Mouse (Mus musculus) heart, embryonic 14.5 days (tissue): ENCODE results near the gene Cyth3. TPM values are rescaled to one million over a fixed set of nuclear protein-coding genes. Genes with fewer than 3 reads are reported as not detected.

Source experiments
- ATAC-seq: fragments of 200-750 bp; cut with Nextera tagmentation; 2 replicates; pipeline ENCODE4 v1.8.0; 2017; ENCODE audit warnings: low read depth, moderate TSS enrichment; ENCODE audit not compliant: insufficient number of reproducible peaks, insufficient read depth, low FRiP score
- H3K27ac ChIP-seq, 2 experiments: fragments of 200-500 bp in 1 of 2; fragments of 300-500 bp in 1 of 2; sonication (generic) in 1 of 2; replicated peaks in 1 of 2; 2 replicates each; pipeline ENCODE4 v1.5.1; 2012 to 2014; ENCODE audit warnings: low read depth in 2 of 2, low read length in 2 of 2, control low read depth in 1 of 2, mild to moderate bottlenecking in 1 of 2, mixed read lengths in 1 of 2; ENCODE audit not compliant: control insufficient read depth in 1 of 2, insufficient read depth in 1 of 2
- H3K27me3 ChIP-seq: fragments of 300-500 bp; sonication (generic); 2 replicates; pipeline ENCODE4 v1.6.1; 2014; ENCODE audit warnings: mild to moderate bottlenecking, low read length, control low read depth; ENCODE audit not compliant: control insufficient read depth, insufficient read depth
- H3K36me3 ChIP-seq: fragments of 300-500 bp; sonication (generic); 2 replicates; pipeline ENCODE4 v1.6.1; 2014; ENCODE audit warnings: mild to moderate bottlenecking, control low read depth, low read length, mixed read lengths; ENCODE audit not compliant: control insufficient read depth, insufficient read depth
- H3K4me1 ChIP-seq, 2 experiments: fragments of 200-500 bp in 1 of 2; fragments of 300-500 bp in 1 of 2; sonication (generic) in 1 of 2; 2 replicates each; pipeline ENCODE4 v1.6.1; 2012 to 2014; ENCODE audit warnings: low read length in 2 of 2, control low read depth in 1 of 2, mixed read lengths in 1 of 2; ENCODE audit not compliant: control insufficient read depth in 2 of 2, insufficient read depth in 2 of 2
- H3K4me2 ChIP-seq: fragments of 300-500 bp; sonication (generic); 2 replicates; pipeline ENCODE4 v1.6.1; 2014; ENCODE audit warnings: mild to moderate bottlenecking, low read length
- H3K4me3 ChIP-seq, 2 experiments: fragments of 200-500 bp in 1 of 2; fragments of 300-500 bp in 1 of 2; sonication (generic) in 1 of 2; 2 replicates each; pipeline ENCODE4 v1.5.1; 2012 to 2014; ENCODE audit warnings: low read length in 2 of 2, mild to moderate bottlenecking in 2 of 2, control low read depth in 1 of 2, low read depth in 1 of 2, moderate library complexity in 1 of 2; ENCODE audit not compliant: control insufficient read depth in 1 of 2, insufficient read depth in 1 of 2
- H3K9ac ChIP-seq: fragments of 300-500 bp; sonication (generic); 2 replicates; pipeline ENCODE4 v1.6.1; 2014; ENCODE audit warnings: mild to moderate bottlenecking, low read length
- H3K9me3 ChIP-seq: fragments of 300-500 bp; sonication (generic); 2 replicates; pipeline ENCODE4 v1.6.1; 2016; ENCODE audit warnings: low read length, control low read depth; ENCODE audit not compliant: control insufficient read depth
- WGBS: fragments of 180-500 bp; shearing (Covaris S2); extraction: QIAGEN DNeasy Blood & Tissue Kit; methylation state at CpG from one replicate; pipeline ENCODE4 v1.1.7; 2014; 5-methylcytosine and 5-hydroxymethylcytosine counted together
- polyA plus RNA-seq: library from polyadenylated mRNA; unstranded; fragments of >200 nt; fragmentation: Nextera tagmentation; extraction: Ambion mirVana; gene quantifications from 2 replicates; pipeline ENCODE4 v1.2.1, GENCODE M21; 2014

Cyth3 gene
- polyA plus RNA-seq, 1 experiment from 2014 or later: 49.2 TPM

- Histone ChIP-seq H3K4me3 (no peak overlapping the region), H3K4me1 (peaks cover 11 to 26% of the 10 kb centered on the region in 2 experiments), H3K27me3 (no peaks in the 10 kb centered on the region), H3K4me2 (no peak overlapping the region), H3K27ac (no peak overlapping the region), H3K9ac (no peak overlapping the region), H3K36me3 (no peaks in the 10 kb centered on the region), H3K9me3 (0 out of 2 replicates have a peak, but pooled peaks cover 5% of the 10 kb centered on the region)
- no peak for ATAC-seq
- 63% methylated on average over 5 of the region's 5 CpGs for WGBS
Observed at GRCm38 (mm10) chr5:143584982-143585381, 37.3 kb upstream of the Cyth3 start.

- H3K27me3 ChIP-seq: no peaks in the 10 kb centered on the region
- no peak overlapping the region for H3K27ac ChIP-seq
- H3K4me3 ChIP-seq: no peak overlapping the region
- H3K9ac ChIP-seq: no peak overlapping the region
- no peaks in the 10 kb centered on the region for H3K36me3 ChIP-seq
- 86% methylated on average over 8 of the region's 8 CpGs for WGBS
- ATAC-seq: no peak
- no peak overlapping the region for H3K4me2 ChIP-seq
- H3K9me3 ChIP-seq: 0 out of 2 replicates have a peak, but pooled peaks cover 5% of the 10 kb centered on the region
- peaks cover 11 to 25% of the 10 kb centered on the region in 2 experiments for H3K4me1 ChIP-seq
Observed at GRCm38 (mm10) chr5:143586386-143586785, 35.9 kb upstream of the Cyth3 start.

GRCm38 (mm10) chr5:143589108-143589507 is 33.1 kb upstream of the Cyth3 start:
- Histone ChIP-seq H3K4me1 (peaks cover 18 to 36% of the 10 kb centered on the region in 2 experiments), H3K4me3 (no peak overlapping the region), H3K9me3 (no peaks in the 10 kb centered on the region), H3K27me3 (no peaks in the 10 kb centered on the region), H3K9ac (peak overlapping the region; percentile 0; the same call in 1 of the 2 replicates), H3K36me3 (no peaks in the 10 kb centered on the region), H3K4me2 (peak overlapping the region; percentile 40), H3K27ac (peak overlapping the region; percentile 48 to 65)
- WGBS: 7% methylated on average over 17 of the region's 17 CpGs
- ATAC-seq: peak; percentile 68; the same call in 1 of the 2 replicates

- WGBS: 19% methylated on average over 5 of the region's 5 CpGs
- Histone ChIP-seq H3K27me3 (no peaks in the 10 kb centered on the region), H3K4me1 (peaks cover 18 to 37% of the 10 kb centered on the region in 2 experiments), H3K9me3 (0 out of 2 replicates have a peak, but pooled peaks cover 5% of the 10 kb centered on the region), H3K27ac (peak overlapping the region; percentile 80 to 89), H3K36me3 (no peaks in the 10 kb centered on the region), H3K4me3 (no peak overlapping the region), H3K9ac (no peak overlapping the region), H3K4me2 (no peak overlapping the region)
- ATAC-seq: peak; percentile 84
Observed at GRCm38 (mm10) chr5:143592926-143593325, 29.3 kb upstream of the Cyth3 start.

- Histone ChIP-seq H3K4me2 (0 out of 2 replicates have a peak overlapping the region, but pooled peaks have one; percentile 0), H3K36me3 (no peaks in the 10 kb centered on the region), H3K4me3 (no peak overlapping the region), H3K27ac (peak overlapping the region; percentile 87 to 89), H3K9me3 (0 out of 2 replicates have a peak, but pooled peaks cover 5% of the 10 kb centered on the region), H3K27me3 (no peaks in the 10 kb centered on the region), H3K4me1 (peaks cover 16 to 34% of the 10 kb centered on the region in 2 experiments), H3K9ac (0 out of 2 replicates have a peak overlapping the region, but pooled peaks have one; percentile 51)
- 51% methylated on average over 11 of the region's 11 CpGs for WGBS
- ATAC-seq: no peak
Observed at GRCm38 (mm10) chr5:143593563-143594146, 28.6 kb upstream of the Cyth3 start.

- Histone ChIP-seq H3K27me3 (no peaks in the 10 kb centered on the region), H3K9ac (no peak overlapping the region), H3K27ac (peak overlapping the region; percentile 4 to 89; a peak in 3 of 4 replicates), H3K4me3 (no peak overlapping the region), H3K9me3 (0 out of 2 replicates have a peak, but pooled peaks cover 5% of the 10 kb centered on the region), H3K36me3 (no peaks in the 10 kb centered on the region), H3K4me1 (peaks cover 11 to 26% of the 10 kb centered on the region in 2 experiments), H3K4me2 (no peak overlapping the region)
- 71% methylated on average over 3 of the region's 3 CpGs for WGBS
- ATAC-seq: no peak
Observed at GRCm38 (mm10) chr5:143594291-143595065, 27.8 kb upstream of the Cyth3 start.

- H3K27ac ChIP-seq: no peak overlapping the region
- H3K9me3 ChIP-seq: no peaks in the 10 kb centered on the region
- no peak overlapping the region for H3K9ac ChIP-seq
- H3K4me3 ChIP-seq: no peak overlapping the region
- 0 out of 4 replicates have a peak, but pooled peaks cover 0 to 3% of the 10 kb centered on the region in 2 experiments for H3K4me1 ChIP-seq
- ATAC-seq: no peak
- no peak overlapping the region for H3K4me2 ChIP-seq
- H3K36me3 ChIP-seq: no peaks in the 10 kb centered on the region
- H3K27me3 ChIP-seq: no peaks in the 10 kb centered on the region
- 59% methylated on average over 10 of the region's 10 CpGs for WGBS
Observed at GRCm38 (mm10) chr5:143602051-143602450, 20.2 kb upstream of the Cyth3 start.
